Mouse (Mus musculus): ENCODE data around the gene Procr. TPM values are rescaled to one million over a fixed set of nuclear protein-coding genes. Genes with fewer than 3 reads are reported as not detected.
A peak's percentile ranks its signal among the peaks of the same experiment; 100 is the strongest.

Gene Procr
- total RNA-seq, 1 experiment from 2014 or later: 38.3 TPM

DNA sequence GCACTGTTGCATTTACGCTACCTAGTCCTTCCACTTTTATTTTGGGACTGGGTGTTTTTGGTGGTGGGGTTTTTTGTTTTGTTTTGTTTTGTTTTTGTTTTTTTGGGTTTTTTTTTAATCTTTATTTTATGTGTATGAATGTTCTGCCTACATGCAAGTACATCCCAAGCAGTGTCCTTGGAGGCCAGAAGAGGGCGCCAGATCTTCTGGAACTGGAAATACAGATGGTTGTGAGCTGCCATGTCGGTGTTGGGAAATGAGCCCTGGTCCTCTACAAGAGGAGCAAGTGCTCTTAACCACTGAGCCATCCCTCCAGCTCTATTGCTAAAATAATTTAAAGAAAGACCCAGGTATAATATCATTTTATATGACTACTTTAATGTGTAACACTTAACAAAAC, 51.8 kb downstream of the Procr start:
- DNase-seq: peak; percentile 45

DNA sequence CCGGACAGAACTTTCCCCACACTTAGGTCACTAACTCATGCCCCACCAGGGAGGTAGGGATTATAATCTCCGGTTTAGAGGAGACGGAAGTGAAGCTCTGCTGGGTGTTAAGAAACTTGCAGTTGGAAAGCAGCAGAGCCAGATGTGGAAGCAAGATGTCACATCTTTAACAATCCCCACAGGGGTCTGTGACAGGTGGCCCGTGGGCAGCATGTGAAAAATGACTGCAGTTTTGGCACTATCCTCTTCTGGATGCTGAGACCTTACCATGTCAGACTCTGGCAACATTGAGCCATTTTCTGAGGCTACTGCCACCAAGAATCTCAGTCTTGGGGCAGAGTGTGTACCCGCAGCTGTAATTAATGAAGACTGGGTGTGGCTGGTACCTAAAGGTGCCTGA, 53.1 kb downstream of the Procr start:
- DNase-seq: no peak

Other genes starting within 250 kb of the Procr start
- 30.1 and 34.5 TPM in 2 replicates for gene Acss2, start 233.2 kb upstream of the Procr start, total RNA-seq (2021)
- gene Ggt7, start 232.9 kb upstream of the Procr start, total RNA-seq (2021): 3.8 and 6.7 TPM in 2 replicates
- 46.6 and 48.4 TPM in 2 replicates for gene Gss, start 158.3 kb upstream of the Procr start, total RNA-seq (2021)
- 0.08 and 0.74 TPM in 2 replicates for gene Myh7b, start 139.9 kb upstream of the Procr start, total RNA-seq (2021)
- gene Trpc4ap, start 58.7 kb upstream of the Procr start, total RNA-seq (2021): 110 and 124 TPM in 2 replicates
- gene Edem2, start 21.6 kb upstream of the Procr start, total RNA-seq (2021): 35.1 and 37.9 TPM in 2 replicates
- gene Gm17581, start 15.3 kb upstream of the Procr start, total RNA-seq (2021): not detected in 2 replicates
- gene Mmp24, start 24.2 kb downstream of the Procr start, total RNA-seq (2021): 2.6 and 3.4 TPM in 2 replicates
- 81.1 and 87.2 TPM in 2 replicates for gene BC029722, start 68.3 kb downstream of the Procr start, total RNA-seq (2021)
- gene Eif6, start 75.8 kb downstream of the Procr start, total RNA-seq (2021): 113 and 133 TPM in 2 replicates
- gene Fam83c, start 83.7 kb downstream of the Procr start, total RNA-seq (2021): not detected in 2 replicates
- 141 and 154 TPM in 2 replicates for gene Uqcc1, start 179.2 kb downstream of the Procr start, total RNA-seq (2021)
- gene Gm15557, start 189.6 kb downstream of the Procr start, total RNA-seq (2021): not detected in 2 replicates
- gene Gdf5, start 194.2 kb downstream of the Procr start, total RNA-seq (2021): 1.1 and 1.8 TPM in 2 replicates
- gene Cep250, start 205.3 kb downstream of the Procr start, total RNA-seq (2021): 13.1 and 14.9 TPM in 2 replicates

Data from adrenal gland, postnatal 14 days (tissue).